Mouse (Mus musculus) MEL (cell line): ENCODE data around the gene Slc25a25. TPM values are rescaled to one million over a fixed set of nuclear protein-coding genes. Genes with fewer than 3 reads are reported as not detected.
"Not testable (repeated sequence)": the region's sequence is repeated elsewhere in the genome, so short reads cannot be mapped to it uniquely, and the experiment has no call there.

ENCODE experiments used
- DNase-seq: peaks from one replicate; pipeline ENCODE4 v3.0.0; 2011; ENCODE audit warnings: low read depth, low spot score
- H3K27ac ChIP-seq: 2 replicates; pipeline ENCODE4 v1.5.1; 2012; ENCODE audit warnings: low read depth, mild to moderate bottlenecking, control low read depth, low read length, moderate library complexity; ENCODE audit not compliant: control insufficient read depth
- H3K27me3 ChIP-seq, 2 experiments: fragments of 150-350 bp in 1 of 2; sonication (generic) in 1 of 2; 2 replicates each; pipeline ENCODE4 v1.6.1; 2012; ENCODE audit warnings: low read length in 2 of 2, mild to moderate bottlenecking in 2 of 2, improper control_type of control experiment in 1 of 2, moderate library complexity in 1 of 2; ENCODE audit not compliant: insufficient read depth in 2 of 2, control insufficient read depth in 1 of 2
- H3K36me3 ChIP-seq, 2 experiments: 2 replicates each; pipeline ENCODE4 v1.6.1; 2012 to 2014; ENCODE audit warnings: low read length in 2 of 2, improper control_type of control experiment in 1 of 2, inconsistent platforms in 1 of 2, mild to moderate bottlenecking in 1 of 2; ENCODE audit not compliant: insufficient read depth in 2 of 2, control insufficient read depth in 1 of 2
- H3K4me1 ChIP-seq, 2 experiments: fragments of 150-350 bp in 1 of 2; sonication (generic) in 1 of 2; 2 replicates each; pipeline ENCODE4 v1.6.1; 2012; ENCODE audit warnings: low read length in 2 of 2, improper control_type of control experiment in 1 of 2, mild to moderate bottlenecking in 1 of 2; ENCODE audit not compliant: insufficient read depth in 2 of 2, control insufficient read depth in 1 of 2
- H3K4me3 ChIP-seq, 2 experiments: fragments of 150-350 bp in 1 of 2; sonication (generic) in 1 of 2; 2 replicates each; pipeline ENCODE4 v1.5.1; 2012; ENCODE audit warnings: low read depth in 2 of 2, low read length in 2 of 2, mild to moderate bottlenecking in 2 of 2, moderate library complexity in 2 of 2, control low read depth in 1 of 2, improper control_type of control experiment in 1 of 2; ENCODE audit not compliant: control insufficient read depth in 1 of 2, insufficient read depth in 1 of 2
- H3K79me2 ChIP-seq: 2 replicates; pipeline ENCODE4 v1.6.1; 2012; ENCODE audit warnings: mild to moderate bottlenecking, low read length, moderate library complexity; ENCODE audit not compliant: control insufficient read depth, poor library complexity, insufficient read depth
- H3K9ac ChIP-seq: 2 replicates; pipeline ENCODE4 v1.6.1; 2012; ENCODE audit warnings: low read depth, mild to moderate bottlenecking, control low read depth, low read length, moderate library complexity; ENCODE audit not compliant: control insufficient read depth, poor library complexity, severe bottlenecking
- H3K9me3 ChIP-seq: fragments of 150-350 bp; sonication (generic); replicated peaks from 2 replicates; pipeline ENCODE4 v1.6.1; 2012; ENCODE audit warnings: mild to moderate bottlenecking, low read length, improper control_type of control experiment, moderate library complexity; ENCODE audit not compliant: insufficient read depth
- CTCF ChIP-seq, 3 experiments: IDR thresholded peaks in 2 of 3; conservative IDR thresholded peaks in 1 of 3; 2 replicates each; pipeline ENCODE4 v1.5.1; 2011 to 2012; ENCODE audit warnings: low read length in 3 of 3, low read depth in 2 of 3, mild to moderate bottlenecking in 2 of 3, improper control_type of control experiment in 1 of 3, inconsistent platforms in 1 of 3, mixed read lengths in 1 of 3, moderate library complexity in 1 of 3; ENCODE audit not compliant: control insufficient read depth in 1 of 3, insufficient read depth in 1 of 3, poor library complexity in 1 of 3, severe bottlenecking in 1 of 3
- ELF1 ChIP-seq: IDR thresholded peaks from 2 replicates; pipeline ENCODE4 v1.6.1; 2014; ENCODE audit warnings: low read depth, mild to moderate bottlenecking, inconsistent platforms, low read length, improper control_type of control experiment, moderate library complexity
- EP300 ChIP-seq, 2 experiments: IDR thresholded peaks; 2 replicates each; pipeline ENCODE4 v1.6.1; 2011; ENCODE audit warnings: improper control_type of control experiment in 2 of 2, low read length in 2 of 2, low read depth in 1 of 2, mild to moderate bottlenecking in 1 of 2
- MEF2A ChIP-seq: IDR thresholded peaks from 2 replicates; pipeline ENCODE4 v1.6.1; 2014; ENCODE audit warnings: low read depth, mild to moderate bottlenecking, inconsistent platforms, low read length, improper control_type of control experiment; ENCODE audit not compliant: poor library complexity, insufficient replicate concordance, severe bottlenecking; ENCODE audit errors: extremely low read depth
- MYC ChIP-seq: IDR thresholded peaks from 2 replicates; pipeline ENCODE4 v1.6.1; 2011; ENCODE audit warnings: low read depth, mild to moderate bottlenecking, low read length, improper control_type of control experiment, moderate library complexity
- POLR2AphosphoS2 ChIP-seq: IDR thresholded peaks from 2 replicates; pipeline ENCODE4 v1.6.1; 2011; ENCODE audit warnings: low read length, improper control_type of control experiment
- RCOR1 ChIP-seq: IDR thresholded peaks from 2 replicates; pipeline ENCODE4 v1.6.1; 2012; ENCODE audit warnings: low read depth, mild to moderate bottlenecking, inconsistent platforms, low read length, improper control_type of control experiment
- SIN3A ChIP-seq: IDR thresholded peaks from 2 replicates; pipeline ENCODE4 v1.6.1; 2012; ENCODE audit warnings: low read length, improper control_type of control experiment, inconsistent platforms
- SMC3 ChIP-seq: IDR thresholded peaks from 2 replicates; pipeline ENCODE4 v1.6.1; 2011; ENCODE audit warnings: low read depth, low read length, improper control_type of control experiment
- TAL1 ChIP-seq: IDR thresholded peaks from 2 replicates; pipeline ENCODE4 v1.6.1; 2012; ENCODE audit warnings: mild to moderate bottlenecking, inconsistent platforms, low read length, moderate library complexity, mixed read lengths
- TBP ChIP-seq: IDR thresholded peaks from 2 replicates; pipeline ENCODE4 v1.8.0; 2011; ENCODE audit warnings: low read depth, low read length, improper control_type of control experiment
- ZKSCAN1 ChIP-seq: IDR thresholded peaks from 2 replicates; pipeline ENCODE4 v1.6.1; 2012; ENCODE audit warnings: low read depth, mild to moderate bottlenecking, inconsistent platforms, low read length, improper control_type of control experiment, moderate library complexity
- polyA plus RNA-seq, 2 experiments: library from polyadenylated mRNA; stranded (reverse) in 1 of 2; unstranded in 1 of 2; fragments of >175 nt in 1 of 2; fragments of >200 nt in 1 of 2; gene quantifications; 2 replicates each; pipeline versions ENCODE4 v1.2.1 to v1.2.4; 2012; ENCODE audit warnings: low replicate concordance in 2 of 2, low read depth in 1 of 2; ENCODE audit not compliant: insufficient read length in 2 of 2, insufficient read depth in 1 of 2, missing spikeins in 1 of 2
- total RNA-seq: library from RNA; depleted of rRNA; stranded (reverse); fragments of 300-350 nt; gene quantifications from 2 replicates; pipeline ENCODE4 v1.2.3, GENCODE M21; 2012

Slc25a25 gene
- total and polyA plus RNA-seq, 3 experiments, result 22.3 to 32.5 TPM; not detected in 1

DNA sequence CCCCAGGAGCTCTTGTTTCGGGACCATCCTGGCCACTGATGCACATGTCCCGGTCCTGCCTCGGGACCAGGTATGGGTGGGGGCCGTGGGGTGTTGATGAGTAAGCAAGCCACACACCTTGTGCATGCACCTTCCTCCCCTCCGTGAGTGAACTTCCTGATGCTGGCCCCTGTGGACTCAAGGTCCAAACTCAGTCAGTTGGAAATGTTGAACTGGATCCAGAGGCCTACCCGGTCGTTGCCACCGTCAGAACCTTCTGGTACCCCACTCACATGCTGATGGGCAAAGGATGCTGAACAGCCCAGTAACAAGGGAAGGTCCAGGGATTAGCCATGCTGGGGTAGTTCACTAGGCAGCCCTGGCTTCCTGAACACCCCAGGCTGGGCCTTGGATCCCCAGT, 31.1 kb upstream of the Slc25a25 start:
- Histone ChIP-seq H3K27me3 (no peaks in the 10 kb centered on the region), H3K36me3 (peaks cover 0 to 7% of the 10 kb centered on the region in 2 experiments; a peak in 2 of 4 replicates), H3K27ac (no peak overlapping the region), H3K4me1 (peaks cover 10 to 19% of the 10 kb centered on the region in 2 experiments), H3K79me2 (no peaks in the 10 kb centered on the region), H3K9ac (no peak overlapping the region), H3K4me3 (no peak overlapping the region), H3K9me3 (no peaks in the 10 kb centered on the region)
- TF ChIP-seq MYC (no peak), TBP (no peak), TAL1 (no peak), MEF2A (no peak), SMC3 (no peak), EP300 (IDR thresholded peaks at IDR 0.05; ENCODE audit: low read depth in 1 of 2, low read length in 2 of 2) (no peak), RCOR1 (no peak), ELF1 (no peak), ZKSCAN1 (no peak)
- no peak for DNase-seq

GRCm38 (mm10) chr2:32475361-32475760, 24.1 kb upstream of the Slc25a25 start:
- not testable (repeated sequence) for H3K27ac ChIP-seq, H3K4me3 ChIP-seq

DNA sequence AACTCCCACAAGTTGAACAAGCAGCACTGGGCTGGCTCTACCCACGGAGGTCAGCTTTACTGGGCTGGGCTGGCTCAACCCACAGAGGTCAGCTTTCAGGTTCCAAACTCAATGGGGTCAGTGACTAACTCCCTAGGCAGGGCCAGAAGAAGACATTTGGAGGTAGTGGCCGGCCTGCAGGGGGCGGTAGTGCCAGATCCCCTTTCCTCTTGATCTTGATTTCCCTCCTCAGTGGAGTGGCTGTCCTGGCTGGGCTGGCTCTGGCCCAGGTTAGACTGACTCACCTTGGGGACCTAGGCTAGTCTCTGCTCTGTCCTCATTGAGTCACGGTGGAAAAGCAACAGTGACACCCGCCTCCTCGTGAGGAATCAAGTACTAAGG, 20.4 kb upstream of the Slc25a25 start:
- TF ChIP-seq POLR2AphosphoS2 (no peak), CTCF (IDR thresholded peaks at IDR 0.05 in 2 of 3, conservative IDR thresholded peaks at IDR 0.05 in 1 of 3; ENCODE audit: control insufficient read depth in 1 of 3, insufficient read depth in 1 of 3, low read depth in 2 of 3, low read length in 3 of 3, poor library complexity in 1 of 3, severe bottlenecking in 1 of 3) (peak; percentile 36 to 52 (median 37)), SIN3A (no peak)
- 0 out of 4 replicates have a peak, but pooled peaks cover 0 to 6% of the 10 kb centered on the region in 2 experiments for H3K4me1 ChIP-seq
- no peaks in the 10 kb centered on the region; a peak in 1 of 4 replicates for H3K36me3 ChIP-seq
- no peak for DNase-seq
- H3K9me3 ChIP-seq, result no peaks in the 10 kb centered on the region
- no peak overlapping the region for H3K9ac ChIP-seq
- no peak overlapping the region for H3K27ac ChIP-seq
- no peak overlapping the region for H3K4me3 ChIP-seq
- no peaks in the 10 kb centered on the region for H3K27me3 ChIP-seq
- H3K79me2 ChIP-seq, result no peaks in the 10 kb centered on the region

More at GRCm38 (mm10) chr2:32475361-32475760, 24.1 kb upstream of the Slc25a25 start:
- not testable (repeated sequence) for H3K4me1 ChIP-seq, H3K27me3 ChIP-seq, H3K9me3 ChIP-seq, H3K36me3 ChIP-seq, H3K79me2 ChIP-seq, DNase-seq, H3K9ac ChIP-seq
